Mouse (Mus musculus) liver, embryonic 16.5 days (tissue): Measurements from ENCODE around the gene Atf1. TPM values are rescaled to one million over a fixed set of nuclear protein-coding genes. Genes with fewer than 3 reads are reported as not detected.

Experiments
- ATAC-seq: fragments of 200-750 bp; cut with Nextera tagmentation; 2 replicates; pipeline ENCODE4 v1.8.0; 2017; ENCODE audit warnings: low read depth, mild to moderate bottlenecking, moderate number of reproducible peaks, moderate library complexity
- H3K27ac ChIP-seq: fragments of 300-500 bp; sonication (generic); 2 replicates; pipeline ENCODE4 v1.5.1; 2014; ENCODE audit warnings: mild to moderate bottlenecking, low read length
- H3K27me3 ChIP-seq: fragments of 300-500 bp; sonication (generic); 2 replicates; pipeline ENCODE4 v1.6.1; 2014; ENCODE audit warnings: low read depth, low read length, mixed read lengths; ENCODE audit not compliant: control insufficient read depth, insufficient read depth
- H3K36me3 ChIP-seq: fragments of 300-500 bp; sonication (generic); 2 replicates; pipeline ENCODE4 v1.6.1; 2014; ENCODE audit warnings: mild to moderate bottlenecking; ENCODE audit not compliant: control insufficient read depth, insufficient read depth
- H3K4me1 ChIP-seq: fragments of 300-500 bp; sonication (generic); 2 replicates; pipeline ENCODE4 v1.6.1; 2014; ENCODE audit warnings: low read depth, low read length, mixed read lengths; ENCODE audit not compliant: control insufficient read depth
- H3K4me2 ChIP-seq: fragments of 300-500 bp; sonication (generic); 2 replicates; pipeline ENCODE4 v1.6.1; 2014; ENCODE audit warnings: low read depth, low read length, mixed read lengths
- H3K4me3 ChIP-seq: fragments of 300-500 bp; sonication (generic); 2 replicates; pipeline ENCODE4 v1.5.1; 2014; ENCODE audit warnings: low read depth, mild to moderate bottlenecking, low read length
- H3K9ac ChIP-seq: fragments of 300-500 bp; sonication (generic); 2 replicates; pipeline ENCODE4 v1.6.1; 2014; ENCODE audit warnings: low read depth, low read length
- H3K9me3 ChIP-seq: fragments of 300-500 bp; sonication (generic); replicated peaks from 2 replicates; pipeline ENCODE4 v1.6.1; 2016; ENCODE audit warnings: low read length; ENCODE audit not compliant: control insufficient read depth
- WGBS: fragments of 180-500 bp; shearing (Covaris S2); extraction: QIAGEN DNeasy Blood & Tissue Kit; methylation state at CpG from one replicate; pipeline ENCODE4 v1.1.7; 2014; ENCODE audit not compliant: insufficient replicate concordance; 5-methylcytosine and 5-hydroxymethylcytosine counted together
- polyA plus RNA-seq: library from polyadenylated mRNA; unstranded; fragments of >200 nt; fragmentation: Nextera tagmentation; extraction: Ambion mirVana; gene quantifications from 2 replicates; pipeline ENCODE4 v1.2.1, GENCODE M21; 2015

Gene Atf1
- polyA plus RNA-seq, 1 experiment from 2014 or later, result 28.6 TPM

GRCm38 (mm10) chr15:100186234-100186633 is 41.4 kb upstream of the Atf1 start:
- no peak for ATAC-seq
- Histone ChIP-seq H3K36me3 (peaks cover 2% of the 10 kb centered on the region), H3K9me3 (no peaks in the 10 kb centered on the region), H3K27me3 (no peaks in the 10 kb centered on the region), H3K4me1 (no peaks in the 10 kb centered on the region), H3K4me2 (no peak overlapping the region), H3K9ac (no peak overlapping the region), H3K27ac (no peak overlapping the region), H3K4me3 (no peak overlapping the region)
- 60% methylated on average over 9 of the region's 9 CpGs for WGBS

DNA sequence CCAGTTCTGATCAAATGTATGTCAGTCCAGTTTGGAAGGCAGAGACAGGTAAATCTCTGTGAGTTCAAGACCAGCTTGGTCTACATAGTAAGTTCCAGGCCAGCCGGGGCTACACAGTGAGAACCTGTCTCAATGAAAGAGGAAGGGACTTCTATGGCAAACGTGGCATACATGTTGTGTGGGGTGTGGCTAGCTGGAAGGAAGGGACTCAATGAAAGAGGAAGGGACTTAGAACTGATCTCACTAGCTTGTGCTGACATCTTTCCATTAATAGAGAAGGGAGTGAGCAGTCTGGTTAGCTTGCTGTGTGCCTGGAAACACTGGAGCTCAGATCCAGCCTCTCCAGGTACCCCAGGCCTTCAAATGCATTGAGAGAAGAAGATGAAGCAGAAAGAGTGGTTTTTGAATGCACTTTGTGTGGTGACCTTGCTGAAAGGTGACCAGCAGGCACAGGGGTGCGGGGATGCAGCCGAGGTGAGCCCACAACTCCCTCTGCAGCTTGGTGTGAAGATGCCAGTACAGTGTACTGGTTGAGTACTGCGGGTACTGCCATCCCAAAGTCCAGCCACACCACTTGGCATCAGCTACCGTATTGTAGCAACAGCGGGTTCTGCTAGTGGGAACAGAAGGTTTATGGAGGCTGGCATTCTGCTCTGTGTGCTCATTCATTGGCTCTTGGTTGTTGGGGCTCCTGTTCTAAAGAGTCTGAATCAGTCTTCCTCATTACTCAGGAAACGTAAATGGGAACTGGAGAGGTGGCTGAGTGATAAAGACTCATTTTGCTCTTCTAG is 40.5 kb upstream of the Atf1 start:
- no peak for ATAC-seq
- no peak overlapping the region for H3K9ac ChIP-seq
- H3K36me3 ChIP-seq, result peaks cover 4% of the 10 kb centered on the region
- H3K27ac ChIP-seq, result no peak overlapping the region
- H3K4me3 ChIP-seq, result no peak overlapping the region
- no peak overlapping the region for H3K4me2 ChIP-seq
- H3K4me1 ChIP-seq, result no peaks in the 10 kb centered on the region
- WGBS, result 71% methylated on average over 8 of the region's 8 CpGs
- no peaks in the 10 kb centered on the region for H3K27me3 ChIP-seq
- no peaks in the 10 kb centered on the region for H3K9me3 ChIP-seq

GRCm38 (mm10) chr15:100188542-100188941 is 39.1 kb upstream of the Atf1 start:
- Histone ChIP-seq H3K27ac (no peak overlapping the region), H3K4me2 (no peak overlapping the region), H3K9me3 (no peaks in the 10 kb centered on the region), H3K27me3 (no peaks in the 10 kb centered on the region), H3K9ac (no peak overlapping the region), H3K4me3 (no peak overlapping the region), H3K4me1 (no peaks in the 10 kb centered on the region), H3K36me3 (peaks cover 4% of the 10 kb centered on the region)
- no peak for ATAC-seq
- 69% methylated on average over 5 of the region's 5 CpGs for WGBS

- no peak for ATAC-seq
- WGBS, result 82% methylated on average over 14 of the region's 14 CpGs
- Histone ChIP-seq H3K36me3 (peaks cover 4% of the 10 kb centered on the region), H3K27me3 (no peaks in the 10 kb centered on the region), H3K9me3 (no peaks in the 10 kb centered on the region), H3K4me1 (no peaks in the 10 kb centered on the region), H3K4me3 (no peak overlapping the region), H3K4me2 (no peak overlapping the region), H3K27ac (no peak overlapping the region), H3K9ac (no peak overlapping the region)
These were observed 38.6 kb upstream of the Atf1 start for GRCm38 (mm10) chr15:100188962-100189404.

GRCm38 (mm10) chr15:100190083-100190482 is 37.5 kb upstream of the Atf1 start:
- Histone ChIP-seq H3K9ac (no peak overlapping the region), H3K4me2 (no peak overlapping the region), H3K27me3 (no peaks in the 10 kb centered on the region), H3K4me1 (no peaks in the 10 kb centered on the region), H3K36me3 (peaks cover 4% of the 10 kb centered on the region), H3K9me3 (no peaks in the 10 kb centered on the region), H3K27ac (no peak overlapping the region), H3K4me3 (no peak overlapping the region)
- no peak for ATAC-seq
- 79% methylated on average over 5 of the region's 5 CpGs for WGBS

DNA sequence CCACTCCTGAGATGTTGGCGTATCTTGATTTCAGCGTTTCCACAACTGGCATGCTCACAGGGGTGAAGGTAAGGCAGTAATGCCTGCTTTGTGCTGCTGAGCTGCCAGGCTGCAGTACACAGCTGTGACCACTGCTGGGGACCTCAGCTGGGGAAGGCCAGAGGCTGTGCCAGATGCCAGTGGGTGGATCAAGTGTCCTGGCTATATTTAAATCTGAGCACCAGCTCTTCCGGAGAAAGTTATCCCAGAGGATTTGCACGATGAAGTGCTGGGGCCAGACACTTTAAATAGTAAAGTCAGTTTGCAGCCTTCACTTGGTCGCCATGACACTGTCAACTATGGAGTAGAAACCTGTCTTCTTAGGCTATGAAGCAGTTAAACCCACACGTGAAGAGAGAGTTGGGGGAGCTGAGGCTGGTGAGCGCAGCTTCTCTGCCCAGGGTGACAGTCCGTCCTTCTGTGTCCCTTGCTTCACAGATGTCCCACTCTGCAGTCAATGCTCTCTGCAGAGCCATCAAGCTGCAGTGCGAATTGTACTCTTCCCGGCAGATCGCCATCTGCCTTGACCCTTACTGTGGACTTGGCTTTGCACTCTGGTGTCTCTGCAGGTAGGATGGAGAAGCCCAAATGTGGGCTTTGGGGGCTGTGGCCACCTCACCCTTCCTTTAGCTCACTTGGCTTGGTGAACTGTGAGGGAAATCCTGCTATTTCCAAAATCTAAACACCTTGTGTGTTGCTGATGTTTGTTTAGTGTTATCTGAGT is 28.5 kb upstream of the Atf1 start:
- H3K9ac ChIP-seq, result no peak overlapping the region
- WGBS, result 75% methylated on average over 11 of the region's 11 CpGs
- H3K4me3 ChIP-seq, result no peak overlapping the region
- no peak overlapping the region for H3K4me2 ChIP-seq
- no peak for ATAC-seq
- H3K9me3 ChIP-seq, result no peaks in the 10 kb centered on the region
- H3K36me3 ChIP-seq, result peaks cover 7% of the 10 kb centered on the region; the same call in 1 of the 2 replicates
- H3K27ac ChIP-seq, result no peak overlapping the region
- no peaks in the 10 kb centered on the region for H3K27me3 ChIP-seq
- no peaks in the 10 kb centered on the region for H3K4me1 ChIP-seq

DNA sequence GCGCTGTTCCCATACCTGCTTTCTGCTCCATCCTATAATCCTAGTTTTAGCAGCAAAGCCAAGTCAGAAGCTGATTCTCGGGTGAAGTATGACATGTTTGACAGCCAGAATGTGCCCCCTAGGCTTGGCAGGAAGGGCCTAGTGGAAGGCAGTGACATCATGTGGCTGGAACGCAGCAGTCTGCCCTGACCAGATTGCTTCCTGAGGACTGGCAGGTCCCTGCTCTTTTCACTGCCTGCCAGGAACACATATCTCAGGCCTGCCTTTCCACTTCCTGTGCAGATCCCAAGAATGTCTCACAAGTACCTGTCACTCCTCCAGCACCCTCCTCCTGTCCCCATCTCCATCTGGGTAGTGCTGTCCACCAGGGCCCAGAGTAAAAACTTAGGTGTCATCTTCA is 27.8 kb upstream of the Atf1 start:
- no peak for ATAC-seq
- Histone ChIP-seq H3K9ac (no peak overlapping the region), H3K27me3 (no peaks in the 10 kb centered on the region), H3K4me3 (no peak overlapping the region), H3K4me2 (no peak overlapping the region), H3K27ac (no peak overlapping the region), H3K4me1 (no peaks in the 10 kb centered on the region), H3K9me3 (no peaks in the 10 kb centered on the region), H3K36me3 (peaks cover 7% of the 10 kb centered on the region; the same call in 1 of the 2 replicates)
- WGBS, result 61% methylated on average over 3 of the region's 3 CpGs

DNA sequence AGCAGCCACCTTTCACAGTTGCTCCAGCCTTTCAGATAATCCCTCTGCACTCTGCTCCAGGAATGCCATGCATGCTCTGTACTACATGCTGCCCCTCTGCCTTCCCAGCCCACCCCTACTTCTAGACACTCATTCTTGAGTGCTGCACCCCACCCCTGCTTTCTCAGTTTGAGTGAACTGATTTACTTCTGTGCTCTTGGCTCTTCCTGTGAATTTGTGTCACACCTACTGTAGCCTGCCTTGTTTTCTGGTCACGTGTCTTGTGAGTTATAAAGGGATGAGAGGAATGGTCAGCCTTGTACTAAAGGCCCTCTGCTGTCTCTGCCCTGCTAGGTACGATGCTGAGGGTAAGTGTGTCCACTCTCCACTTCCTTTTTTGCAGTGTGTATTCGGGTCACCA is 25.8 kb upstream of the Atf1 start:
- no peak overlapping the region for H3K9ac ChIP-seq
- H3K4me2 ChIP-seq, result no peak overlapping the region
- H3K4me1 ChIP-seq, result no peaks in the 10 kb centered on the region
- H3K27me3 ChIP-seq, result no peaks in the 10 kb centered on the region
- ATAC-seq, result no peak
- H3K27ac ChIP-seq, result no peak overlapping the region
- H3K4me3 ChIP-seq, result no peak overlapping the region
- peaks cover 3% of the 10 kb centered on the region; the same call in 1 of the 2 replicates for H3K36me3 ChIP-seq
- no peaks in the 10 kb centered on the region for H3K9me3 ChIP-seq
- WGBS, result 60% methylated on average over 3 of the region's 3 CpGs

DNA sequence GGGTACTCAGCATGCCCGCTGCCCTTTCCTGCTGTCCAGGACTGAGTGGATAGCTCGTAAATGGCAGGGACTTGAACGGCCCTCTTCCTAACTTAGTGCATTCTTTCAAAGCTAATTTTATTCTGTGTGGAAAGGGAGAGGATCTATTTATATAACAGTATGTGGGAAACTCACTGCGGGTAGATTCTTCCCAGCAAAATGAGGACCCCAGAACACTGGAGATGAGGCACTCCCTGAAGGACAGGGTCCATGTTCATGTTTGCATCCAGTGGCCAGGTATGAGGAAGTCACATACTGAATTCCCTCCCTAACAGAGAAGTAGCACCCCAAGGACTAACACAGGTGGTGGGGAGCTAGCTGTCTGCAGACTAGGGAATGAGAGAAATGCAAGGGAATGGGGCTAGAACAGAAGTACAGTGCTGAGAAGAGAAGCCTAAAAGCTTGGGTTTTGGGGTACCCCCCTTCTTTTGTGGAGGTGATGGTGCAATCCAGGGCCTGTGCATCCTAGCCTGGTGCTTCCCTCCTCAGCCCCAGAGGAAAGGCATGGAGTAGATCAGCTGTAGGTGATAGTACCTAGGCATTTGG is 25.1 kb upstream of the Atf1 start:
- Histone ChIP-seq H3K9ac (no peak overlapping the region), H3K4me3 (no peak overlapping the region), H3K27ac (no peak overlapping the region), H3K4me2 (no peak overlapping the region), H3K27me3 (no peaks in the 10 kb centered on the region), H3K36me3 (peaks cover 3% of the 10 kb centered on the region; the same call in 1 of the 2 replicates), H3K4me1 (no peaks in the 10 kb centered on the region), H3K9me3 (no peaks in the 10 kb centered on the region)
- no peak for ATAC-seq
- 83% methylated on average over 4 of the region's 4 CpGs for WGBS
